Mouse (Mus musculus): ENCODE data around the gene Mllt11. TPM values are rescaled to one million over a fixed set of nuclear protein-coding genes. Genes with fewer than 3 reads are reported as not detected.

Mllt11 gene
- polyA plus RNA-seq, 1 experiment = not detected

DNA sequence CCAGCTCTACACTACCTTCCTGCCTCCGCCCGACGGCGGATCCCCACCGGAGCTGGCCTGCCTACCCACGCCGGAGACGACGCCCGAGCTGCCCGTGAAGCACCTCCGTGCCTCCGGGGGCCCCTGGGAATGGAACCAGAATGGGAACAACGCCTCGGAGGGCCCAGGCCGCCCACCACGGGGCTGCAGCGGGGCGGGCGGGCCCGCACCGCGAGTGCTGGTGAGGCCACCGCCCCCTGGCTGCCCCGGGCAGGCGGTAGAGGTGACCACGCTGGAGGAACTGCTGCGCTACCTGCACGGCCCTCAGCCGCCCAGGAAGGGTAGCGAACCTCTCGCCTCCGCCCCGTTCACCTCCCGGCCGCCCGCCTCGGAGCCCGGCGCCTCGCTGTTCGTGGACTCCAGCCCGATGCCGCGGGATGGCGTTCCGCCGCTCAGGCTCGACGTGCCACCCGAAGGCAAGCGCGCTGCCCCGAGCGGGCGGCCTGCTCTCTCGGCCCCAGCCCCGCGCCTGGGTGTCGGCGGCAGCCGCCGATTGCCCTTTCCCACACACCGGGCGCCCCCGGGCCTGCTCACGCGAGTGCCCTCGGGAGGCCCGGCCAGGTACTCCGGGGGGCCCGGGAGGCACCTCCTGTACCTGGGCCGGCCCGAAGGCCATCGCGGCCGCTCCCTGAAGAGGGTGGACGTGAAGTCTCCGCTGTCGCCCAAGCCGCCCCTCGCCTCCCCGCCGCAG is 59.3 kb downstream of the Mllt11 start:
- 57% methylated on average over 84 of the region's 84 CpGs for WGBS
- Histone ChIP-seq H3K4me1 (ENCODE audit: control insufficient read depth, insufficient read depth, low read length) (peaks cover 14% of the 10 kb centered on the region), H3K4me3 (ENCODE audit: insufficient read depth, low read depth, low read length) (no peak overlapping the region), H3K27ac (ENCODE audit: insufficient read depth, low read depth, low read length) (no peak overlapping the region)
- TF ChIP-seq CTCF (IDR thresholded peaks at IDR 0.05; ENCODE audit: insufficient read depth, low read depth, low read length) (no peak), POLR2A (IDR thresholded peaks at IDR 0.05; ENCODE audit: insufficient read depth, low read depth, low read length) (no peak)

DNA sequence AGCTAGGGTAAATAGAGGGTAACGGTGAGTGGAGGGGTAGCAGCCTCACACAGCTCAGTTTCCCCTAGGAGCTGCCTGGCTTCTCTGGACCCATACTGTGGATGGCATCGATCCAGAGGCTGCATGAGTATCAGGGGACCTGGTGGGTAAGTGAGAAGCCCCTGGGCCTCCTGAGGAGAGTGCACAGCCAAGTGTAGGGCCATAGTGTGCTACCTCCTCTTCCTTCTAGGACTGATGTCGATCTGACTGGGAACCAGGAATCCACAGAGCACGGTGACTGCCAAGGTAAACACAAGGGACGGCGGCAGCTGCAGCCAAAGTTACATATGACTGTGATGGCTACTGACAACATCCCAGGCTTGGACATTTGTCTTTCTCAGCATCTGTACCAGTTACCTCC is 60.9 kb downstream of the Mllt11 start:
- WGBS = 91% methylated on average over 6 of the region's 6 CpGs
- Histone ChIP-seq H3K4me1 (ENCODE audit: control insufficient read depth, insufficient read depth, low read length) (peaks cover 10% of the 10 kb centered on the region), H3K27ac (ENCODE audit: insufficient read depth, low read depth, low read length) (no peak overlapping the region), H3K4me3 (ENCODE audit: insufficient read depth, low read depth, low read length) (no peak overlapping the region)
- no peak for TF ChIP-seq CTCF (IDR thresholded peaks at IDR 0.05; ENCODE audit: insufficient read depth, low read depth, low read length)
- no peak for TF ChIP-seq POLR2A (IDR thresholded peaks at IDR 0.05; ENCODE audit: insufficient read depth, low read depth, low read length)

DNA sequence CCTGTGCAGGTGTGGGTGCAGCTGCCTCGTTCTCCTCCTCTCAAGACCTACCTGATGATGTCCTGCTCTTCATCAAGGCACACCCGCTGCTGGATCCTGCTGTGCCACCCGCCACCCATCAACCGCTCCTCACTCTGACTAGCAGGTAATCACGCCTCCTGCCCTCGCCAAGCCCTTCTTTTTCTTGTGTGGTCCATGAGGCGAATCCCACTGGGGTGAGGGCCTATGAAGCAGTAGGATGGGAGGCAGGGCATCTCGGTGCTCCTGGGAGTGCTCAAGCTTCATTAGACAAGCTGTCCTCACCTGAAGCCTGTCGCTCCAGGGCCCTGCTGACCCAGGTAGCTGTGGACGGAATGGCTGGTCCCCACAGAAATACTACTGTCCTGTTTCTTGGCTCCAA is 62.0 kb downstream of the Mllt11 start:
- H3K4me3 ChIP-seq (ENCODE audit: insufficient read depth, low read depth, low read length) = no peak overlapping the region
- TF ChIP-seq CTCF (IDR thresholded peaks at IDR 0.05; ENCODE audit: insufficient read depth, low read depth, low read length) = no peak
- no peak for TF ChIP-seq POLR2A (IDR thresholded peaks at IDR 0.05; ENCODE audit: insufficient read depth, low read depth, low read length)
- WGBS = 91% methylated on average over 10 of the region's 10 CpGs
- H3K27ac ChIP-seq (ENCODE audit: insufficient read depth, low read depth, low read length) = no peak overlapping the region
- H3K4me1 ChIP-seq (ENCODE audit: control insufficient read depth, insufficient read depth, low read length) = peaks cover 10% of the 10 kb centered on the region

Other genes starting within 250 kb of the Mllt11 start
- gene Zfp687, start 216.7 kb downstream of the Mllt11 start, polyA plus RNA-seq (2012; ENCODE audit: insufficient read depth, insufficient read length, low replicate concordance, missing spikeins) = 132 TPM in 1 of 2 replicates, not detected in the other
- gene Psmd4, start 189.6 kb downstream of the Mllt11 start, polyA plus RNA-seq (2012; ENCODE audit: insufficient read depth, insufficient read length, low replicate concordance, missing spikeins) = 457 TPM in 1 of 2 replicates, not detected in the other
- gene Pip5k1a, start 125.2 kb downstream of the Mllt11 start, polyA plus RNA-seq (2012; ENCODE audit: insufficient read depth, insufficient read length, low replicate concordance, missing spikeins) = not detected in 2 replicates
- gene Vps72, start 121.1 kb downstream of the Mllt11 start, polyA plus RNA-seq (2012; ENCODE audit: insufficient read depth, insufficient read length, low replicate concordance, missing spikeins) = not detected in 2 replicates
- not detected in 2 replicates for gene Tmod4, start 107.7 kb downstream of the Mllt11 start, polyA plus RNA-seq (2012; ENCODE audit: insufficient read depth, insufficient read length, low replicate concordance, missing spikeins)
- not detected in 2 replicates for gene Scnm1, start 98.2 kb downstream of the Mllt11 start, polyA plus RNA-seq (2012; ENCODE audit: insufficient read depth, insufficient read length, low replicate concordance, missing spikeins)
- gene Lysmd1, start 98.1 kb downstream of the Mllt11 start, polyA plus RNA-seq (2012; ENCODE audit: insufficient read depth, insufficient read length, low replicate concordance, missing spikeins) = not detected in 2 replicates
- gene Tnfaip8l2, start 89.8 kb downstream of the Mllt11 start, polyA plus RNA-seq (2012; ENCODE audit: insufficient read depth, insufficient read length, low replicate concordance, missing spikeins) = not detected in 2 replicates
- not detected in 2 replicates for gene Sema6c, start 71.7 kb downstream of the Mllt11 start, polyA plus RNA-seq (2012; ENCODE audit: insufficient read depth, insufficient read length, low replicate concordance, missing spikeins)
- gene Gabpb2, start 14.3 kb downstream of the Mllt11 start, polyA plus RNA-seq (2012; ENCODE audit: insufficient read depth, insufficient read length, low replicate concordance, missing spikeins) = not detected in 2 replicates
- 164 TPM in 1 of 2 replicates, not detected in the other for gene Cdc42se1, start 3.4 kb downstream of the Mllt11 start, polyA plus RNA-seq (2012; ENCODE audit: insufficient read depth, insufficient read length, low replicate concordance, missing spikeins)
- not detected in 2 replicates for gene Gm128, start 9.4 kb upstream of the Mllt11 start, polyA plus RNA-seq (2012; ENCODE audit: insufficient read depth, insufficient read length, low replicate concordance, missing spikeins)
- not detected in 2 replicates for gene Bnipl, start 19.0 kb upstream of the Mllt11 start, polyA plus RNA-seq (2012; ENCODE audit: insufficient read depth, insufficient read length, low replicate concordance, missing spikeins)
- not detected in 2 replicates for gene Mindy1, start 49.2 kb upstream of the Mllt11 start, polyA plus RNA-seq (2012; ENCODE audit: insufficient read depth, insufficient read length, low replicate concordance, missing spikeins)
- gene Prune1, start 49.9 kb upstream of the Mllt11 start, polyA plus RNA-seq (2012; ENCODE audit: insufficient read depth, insufficient read length, low replicate concordance, missing spikeins) = not detected in 2 replicates
- not detected in 2 replicates for gene Anxa9, start 75.0 kb upstream of the Mllt11 start, polyA plus RNA-seq (2012; ENCODE audit: insufficient read depth, insufficient read length, low replicate concordance, missing spikeins)
- not detected in 2 replicates for gene Cers2, start 82.6 kb upstream of the Mllt11 start, polyA plus RNA-seq (2012; ENCODE audit: insufficient read depth, insufficient read length, low replicate concordance, missing spikeins)
- not detected in 2 replicates for gene Setdb1, start 125.0 kb upstream of the Mllt11 start, polyA plus RNA-seq (2012; ENCODE audit: insufficient read depth, insufficient read length, low replicate concordance, missing spikeins)
- gene 4930558C23Rik, start 170.7 kb upstream of the Mllt11 start, polyA plus RNA-seq (2012; ENCODE audit: insufficient read depth, insufficient read length, low replicate concordance, missing spikeins) = not detected in 2 replicates
- gene Arnt, start 202.2 kb upstream of the Mllt11 start, polyA plus RNA-seq (2012; ENCODE audit: insufficient read depth, insufficient read length, low replicate concordance, missing spikeins) = 258 TPM in 1 of 2 replicates, not detected in the other